Mouse (Mus musculus): ENCODE results near the gene Ubald2. TPM values are rescaled to one million over a fixed set of nuclear protein-coding genes. Genes with fewer than 3 reads are reported as not detected.

The Ubald2 gene
- polyA plus RNA-seq, 1 experiment from 2014 or later = 92.4 TPM

DNA sequence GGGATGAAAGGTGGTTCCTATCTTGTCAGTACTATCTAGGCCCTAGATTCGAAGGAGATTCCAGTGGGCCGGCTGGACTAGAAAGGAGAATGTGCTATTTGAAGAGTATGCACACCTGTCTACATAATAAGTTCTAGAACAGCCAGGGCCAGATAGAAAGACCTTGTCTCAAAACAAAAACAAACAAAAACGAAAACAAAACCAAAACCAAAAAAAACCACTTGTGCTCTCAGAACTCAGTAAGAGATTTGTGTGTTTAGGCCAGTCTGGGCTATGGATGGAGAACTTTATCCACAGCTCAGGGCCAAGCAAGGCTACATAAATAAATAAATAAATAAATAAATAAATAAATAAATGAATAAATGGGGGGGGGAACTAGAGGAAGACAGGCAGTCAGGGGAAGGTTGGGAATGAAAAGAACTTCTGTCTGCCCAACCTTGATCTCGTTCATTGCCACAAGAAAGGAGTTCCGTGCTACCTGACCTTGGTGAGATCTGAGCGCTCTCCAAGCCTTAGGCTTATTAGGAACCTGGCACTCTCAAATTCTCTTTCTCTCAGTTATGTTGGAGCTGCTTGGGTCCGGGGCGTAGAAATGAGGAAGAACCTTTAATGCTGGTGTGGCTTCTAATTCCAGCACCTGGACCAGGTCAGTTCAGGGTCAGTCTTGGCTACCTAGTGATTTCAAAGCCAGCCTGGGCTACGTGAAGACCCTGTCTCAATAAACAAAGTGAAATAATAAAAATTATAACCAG lies 3.9 kb upstream of the Ubald2 start:
- Histone ChIP-seq H3K4me1 (ENCODE audit: control insufficient read depth, insufficient read depth, low read length) (no peaks in the 10 kb centered on the region), H3K27ac (ENCODE audit: low read depth, low read length) (no peak overlapping the region)
- 88% methylated on average over 9 of the region's 9 CpGs for WGBS

GRCm38 (mm10) chr11:116430723-116431427 lies 3.0 kb upstream of the Ubald2 start:
- ATAC-seq (ENCODE audit: insufficient read depth, low FRiP score, low TSS enrichment) (no peak), DNase-seq (ENCODE audit: low spot score) (no peak)
- Histone ChIP-seq H3K27ac (ENCODE audit: low read depth, low read length) (no peak overlapping the region), H3K9me3 (ENCODE audit: control insufficient read depth, low read length) (no peaks in the 10 kb centered on the region), H3K9ac (ENCODE audit: low read length) (no peak overlapping the region), H3K4me2 (ENCODE audit: low read depth) (0 out of 2 replicates have a peak overlapping the region, but pooled peaks have one; percentile 15), H3K4me3 (ENCODE audit: low read depth, low read length) (no peak overlapping the region), H3K36me3 (ENCODE audit: control insufficient read depth, insufficient read depth, low read length) (no peaks in the 10 kb centered on the region), H3K4me1 (ENCODE audit: control insufficient read depth, insufficient read depth, low read length) (peaks cover 3% of the 10 kb centered on the region), H3K27me3 (ENCODE audit: control insufficient read depth, insufficient read depth, low read length) (no peaks in the 10 kb centered on the region)
- 53% methylated on average over 22 of the region's 22 CpGs for WGBS

More for the DNA sequence above, 3.9 kb upstream of the Ubald2 start:
- Histone ChIP-seq H3K9ac (ENCODE audit: low read length) (no peak overlapping the region), H3K4me2 (ENCODE audit: low read depth) (no peak overlapping the region), H3K9me3 (ENCODE audit: control insufficient read depth, low read length) (no peaks in the 10 kb centered on the region), H3K36me3 (ENCODE audit: control insufficient read depth, insufficient read depth, low read length) (no peaks in the 10 kb centered on the region), H3K27me3 (ENCODE audit: control insufficient read depth, insufficient read depth, low read length) (no peaks in the 10 kb centered on the region), H3K4me3 (ENCODE audit: low read depth, low read length) (no peak overlapping the region)
- DNase-seq (ENCODE audit: low spot score) = no peak
- ATAC-seq (ENCODE audit: insufficient read depth, low FRiP score, low TSS enrichment) = no peak

DNA sequence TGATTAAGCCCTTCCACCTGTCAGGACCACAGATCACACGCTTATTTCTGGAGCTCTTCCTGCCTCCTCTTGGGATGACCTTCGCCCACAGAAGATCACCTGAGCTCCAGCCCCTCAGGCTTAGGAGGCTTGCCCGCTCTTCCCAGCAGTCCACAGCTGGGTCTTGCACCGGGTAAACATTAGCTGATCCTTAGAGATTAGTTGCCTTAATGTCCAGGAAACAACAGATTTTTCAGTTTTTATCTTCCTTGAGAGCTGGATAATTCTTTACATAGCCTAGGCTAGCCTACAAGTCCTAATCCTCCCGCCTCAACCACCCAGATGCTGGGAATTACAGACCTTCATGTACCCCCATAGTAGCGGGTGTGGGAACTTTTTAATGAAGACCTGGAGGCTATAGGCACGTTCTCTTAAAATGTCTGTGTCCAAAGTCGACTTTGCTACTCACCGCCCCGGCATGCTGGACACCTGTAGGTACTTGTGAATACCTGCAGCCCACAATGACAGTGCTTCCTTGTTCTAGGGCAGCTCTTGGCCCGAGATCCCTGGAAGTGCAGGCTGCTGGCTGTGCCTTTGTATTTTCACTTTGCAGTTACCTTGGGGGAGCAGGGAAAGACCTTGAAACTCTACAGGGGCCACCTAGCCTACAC lies 2.3 kb upstream of the Ubald2 start:
- H3K27me3 ChIP-seq (ENCODE audit: control insufficient read depth, insufficient read depth, low read length) = no peaks in the 10 kb centered on the region
- H3K4me1 ChIP-seq (ENCODE audit: control insufficient read depth, insufficient read depth, low read length) = peaks cover 9% of the 10 kb centered on the region
- DNase-seq (ENCODE audit: low spot score) (no peak), ATAC-seq (ENCODE audit: insufficient read depth, low FRiP score, low TSS enrichment) (no peak)
- no peak overlapping the region for H3K9ac ChIP-seq (ENCODE audit: low read length)
- no peak overlapping the region for H3K4me2 ChIP-seq (ENCODE audit: low read depth)
- no peaks in the 10 kb centered on the region for H3K9me3 ChIP-seq (ENCODE audit: control insufficient read depth, low read length)
- 58% methylated on average over 11 of the region's 11 CpGs for WGBS
- no peak overlapping the region for H3K4me3 ChIP-seq (ENCODE audit: low read depth, low read length)
- H3K36me3 ChIP-seq (ENCODE audit: control insufficient read depth, insufficient read depth, low read length) = no peaks in the 10 kb centered on the region
- H3K27ac ChIP-seq (ENCODE audit: low read depth, low read length) = no peak overlapping the region

DNA sequence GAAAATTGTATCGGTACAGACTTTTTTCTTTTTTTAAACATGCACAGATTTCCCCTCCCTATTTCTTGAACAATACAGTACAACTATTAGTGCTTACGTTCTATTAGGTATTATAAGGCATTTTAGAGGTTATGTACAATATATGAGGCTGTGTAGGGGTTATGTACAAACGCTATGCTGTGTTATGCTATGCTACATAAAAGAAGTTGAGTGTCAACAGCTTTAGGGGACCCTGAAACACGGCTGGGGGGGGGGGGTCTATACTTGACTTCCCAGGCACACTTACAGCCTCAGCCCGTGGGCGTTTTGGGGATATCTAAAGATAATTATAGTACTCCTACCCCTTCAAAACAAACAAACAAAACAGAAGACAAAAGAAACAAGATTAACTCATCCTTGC lies 1.8 kb upstream of the Ubald2 start:
- no peaks in the 10 kb centered on the region for H3K27me3 ChIP-seq (ENCODE audit: control insufficient read depth, insufficient read depth, low read length)
- WGBS = 72% methylated on average over 6 of the region's 6 CpGs
- H3K36me3 ChIP-seq (ENCODE audit: control insufficient read depth, insufficient read depth, low read length) = peaks cover 4% of the 10 kb centered on the region; the same call in 1 of the 2 replicates
- no peak overlapping the region for H3K9ac ChIP-seq (ENCODE audit: low read length)
- H3K4me3 ChIP-seq (ENCODE audit: low read depth, low read length) = no peak overlapping the region
- no peak overlapping the region for H3K4me2 ChIP-seq (ENCODE audit: low read depth)
- H3K9me3 ChIP-seq (ENCODE audit: control insufficient read depth, low read length) = no peaks in the 10 kb centered on the region
- peaks cover 11% of the 10 kb centered on the region for H3K4me1 ChIP-seq (ENCODE audit: control insufficient read depth, insufficient read depth, low read length)
- ATAC-seq (ENCODE audit: insufficient read depth, low FRiP score, low TSS enrichment) = no peak
- DNase-seq (ENCODE audit: low spot score) = no peak
- H3K27ac ChIP-seq (ENCODE audit: low read depth, low read length) = no peak overlapping the region

- Histone ChIP-seq H3K27ac (ENCODE audit: low read depth, low read length) (no peak overlapping the region), H3K4me2 (ENCODE audit: low read depth) (no peak overlapping the region), H3K36me3 (ENCODE audit: control insufficient read depth, insufficient read depth, low read length) (peaks cover 8% of the 10 kb centered on the region; the same call in 1 of the 2 replicates), H3K4me3 (ENCODE audit: low read depth, low read length) (no peak overlapping the region), H3K9me3 (ENCODE audit: control insufficient read depth, low read length) (no peaks in the 10 kb centered on the region), H3K9ac (ENCODE audit: low read length) (no peak overlapping the region), H3K27me3 (ENCODE audit: control insufficient read depth, insufficient read depth, low read length) (no peaks in the 10 kb centered on the region), H3K4me1 (ENCODE audit: control insufficient read depth, insufficient read depth, low read length) (peaks cover 11% of the 10 kb centered on the region)
- no peak for DNase-seq (ENCODE audit: low spot score)
- WGBS = 69% methylated on average over 8 of the region's 8 CpGs
- no peak for ATAC-seq (ENCODE audit: insufficient read depth, low FRiP score, low TSS enrichment)
These were observed 1.1 kb upstream of the Ubald2 start for GRCm38 (mm10) chr11:116432593-116433355.

GRCm38 (mm10) chr11:116434287-116434966 lies 533 bp downstream of the Ubald2 start:
- ATAC-seq (ENCODE audit: insufficient read depth, low FRiP score, low TSS enrichment) (peak; percentile 25), DNase-seq (ENCODE audit: low spot score) (peak; percentile 71)
- Histone ChIP-seq H3K4me2 (ENCODE audit: low read depth) (peak overlapping the region; percentile 69), H3K27ac (ENCODE audit: low read depth, low read length) (peak overlapping the region; percentile 88), H3K27me3 (ENCODE audit: control insufficient read depth, insufficient read depth, low read length) (no peaks in the 10 kb centered on the region), H3K4me1 (ENCODE audit: control insufficient read depth, insufficient read depth, low read length) (peaks cover 11% of the 10 kb centered on the region), H3K36me3 (ENCODE audit: control insufficient read depth, insufficient read depth, low read length) (peaks cover 11% of the 10 kb centered on the region), H3K9ac (ENCODE audit: low read length) (peak overlapping the region; percentile 93), H3K4me3 (ENCODE audit: low read depth, low read length) (peak overlapping the region; percentile 95), H3K9me3 (ENCODE audit: control insufficient read depth, low read length) (no peaks in the 10 kb centered on the region)
- under 1% methylated on average over 37 of the region's 67 CpGs for WGBS

GRCm38 (mm10) chr11:116434967-116435752 lies 1.3 kb downstream of the Ubald2 start:
- no peak for ATAC-seq (ENCODE audit: insufficient read depth, low FRiP score, low TSS enrichment)
- Histone ChIP-seq H3K4me1 (ENCODE audit: control insufficient read depth, insufficient read depth, low read length) (peaks cover 11% of the 10 kb centered on the region), H3K27ac (ENCODE audit: low read depth, low read length) (peak overlapping the region; percentile 88), H3K27me3 (ENCODE audit: control insufficient read depth, insufficient read depth, low read length) (no peaks in the 10 kb centered on the region), H3K4me2 (ENCODE audit: low read depth) (peak overlapping the region; percentile 69), H3K4me3 (ENCODE audit: low read depth, low read length) (peak overlapping the region; percentile 95), H3K36me3 (ENCODE audit: control insufficient read depth, insufficient read depth, low read length) (peaks cover 11% of the 10 kb centered on the region), H3K9me3 (ENCODE audit: control insufficient read depth, low read length) (no peaks in the 10 kb centered on the region), H3K9ac (ENCODE audit: low read length) (peak overlapping the region; percentile 93)
- peak; percentile 34 for DNase-seq (ENCODE audit: low spot score)
- 57% methylated on average over 12 of the region's 12 CpGs for WGBS
